Mouse (Mus musculus): Measurements from ENCODE around the gene Tpsb2. TPM values are rescaled to one million over a fixed set of nuclear protein-coding genes. Genes with fewer than 3 reads are reported as not detected.

Tpsb2 gene
- polyA plus RNA-seq, 1 experiment from 2014 or later = 0.20 TPM

- ATAC-seq (ENCODE audit: low FRiP score, low TSS enrichment) (no peak), DNase-seq (peak; percentile 43)
- Histone ChIP-seq H3K9ac (replicated peaks; ENCODE audit: low read length) (no peak overlapping the region), H3K27me3 (ENCODE audit: control insufficient read depth, insufficient read depth, low read length) (no peaks in the 10 kb centered on the region), H3K4me1 (ENCODE audit: control insufficient read depth, insufficient read depth, low read length) (peaks cover 39% of the 10 kb centered on the region), H3K4me2 (ENCODE audit: low read length) (no peak overlapping the region), H3K4me3 (replicated peaks; ENCODE audit: low read depth, low read length) (no peak overlapping the region), H3K36me3 (ENCODE audit: control insufficient read depth, insufficient read depth, low read length) (0 out of 2 replicates have a peak, but pooled peaks cover 5% of the 10 kb centered on the region), H3K9me3 (ENCODE audit: control insufficient read depth, low read length) (no peaks in the 10 kb centered on the region), H3K27ac (replicated peaks; ENCODE audit: low read depth, low read length) (no peak overlapping the region)
- WGBS = 13% methylated on average over 7 of the region's 7 CpGs
Measured at GRCm38 (mm10) chr17:25400443-25400842, 34.3 kb downstream of the Tpsb2 start.

DNA sequence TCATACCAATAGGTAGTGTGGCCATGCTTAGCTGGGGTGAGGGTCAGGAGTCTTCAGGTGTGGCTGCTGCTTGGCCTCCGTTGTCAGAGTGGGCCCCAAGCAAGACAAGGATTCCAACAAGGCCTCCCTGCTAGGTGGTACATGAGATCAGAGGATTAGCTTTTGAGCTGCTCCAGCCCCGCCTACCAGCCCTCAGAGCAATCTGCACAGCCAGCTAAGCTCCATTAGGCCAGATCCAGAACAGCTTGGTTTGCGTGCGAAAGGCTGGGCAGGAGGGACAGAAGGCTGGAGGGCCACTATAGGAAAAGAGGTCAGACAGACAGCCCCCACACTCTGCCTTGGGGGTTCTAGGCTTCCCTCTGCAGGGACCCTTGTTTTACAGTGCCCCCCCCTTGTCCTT, 35.4 kb downstream of the Tpsb2 start:
- H3K9ac ChIP-seq (replicated peaks; ENCODE audit: low read length) = no peak overlapping the region
- H3K27ac ChIP-seq (replicated peaks; ENCODE audit: low read depth, low read length) = no peak overlapping the region
- peaks cover 49% of the 10 kb centered on the region for H3K4me1 ChIP-seq (ENCODE audit: control insufficient read depth, insufficient read depth, low read length)
- no peaks in the 10 kb centered on the region for H3K27me3 ChIP-seq (ENCODE audit: control insufficient read depth, insufficient read depth, low read length)
- H3K9me3 ChIP-seq (ENCODE audit: control insufficient read depth, low read length) = no peaks in the 10 kb centered on the region
- ATAC-seq (ENCODE audit: low FRiP score, low TSS enrichment) (no peak), DNase-seq (peak; percentile 45)
- WGBS = 14% methylated on average over 4 of the region's 4 CpGs
- H3K4me2 ChIP-seq (ENCODE audit: low read length) = no peak overlapping the region
- H3K36me3 ChIP-seq (ENCODE audit: control insufficient read depth, insufficient read depth, low read length) = 0 out of 2 replicates have a peak, but pooled peaks cover 5% of the 10 kb centered on the region
- H3K4me3 ChIP-seq (replicated peaks; ENCODE audit: low read depth, low read length) = no peak overlapping the region

DNA sequence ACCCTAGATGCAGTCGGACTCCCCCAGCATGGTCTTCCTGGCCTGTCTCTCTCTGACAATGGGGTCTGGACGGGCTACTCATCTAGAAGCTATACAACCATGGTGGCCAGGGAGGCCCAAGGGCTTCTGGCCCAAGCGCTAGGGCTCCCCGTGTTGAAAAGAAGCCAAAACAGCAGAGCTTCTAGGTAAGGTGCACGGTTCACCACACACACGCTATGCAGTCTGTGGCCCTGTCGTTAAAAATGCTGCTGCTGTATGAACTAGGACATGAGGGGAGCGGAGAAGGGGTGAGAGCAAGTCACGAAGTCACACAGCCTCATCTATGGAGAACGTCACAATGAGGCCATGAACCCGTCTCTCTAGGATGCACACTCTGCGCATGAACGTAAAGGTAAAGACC, 36.1 kb downstream of the Tpsb2 start:
- no peak overlapping the region for H3K4me3 ChIP-seq (replicated peaks; ENCODE audit: low read depth, low read length)
- H3K9me3 ChIP-seq (ENCODE audit: control insufficient read depth, low read length) = no peaks in the 10 kb centered on the region
- no peak for ATAC-seq (ENCODE audit: low FRiP score, low TSS enrichment)
- H3K36me3 ChIP-seq (ENCODE audit: control insufficient read depth, insufficient read depth, low read length) = no peaks in the 10 kb centered on the region
- DNase-seq = no peak
- no peak overlapping the region for H3K9ac ChIP-seq (replicated peaks; ENCODE audit: low read length)
- H3K27me3 ChIP-seq (ENCODE audit: control insufficient read depth, insufficient read depth, low read length) = no peaks in the 10 kb centered on the region
- peaks cover 56% of the 10 kb centered on the region for H3K4me1 ChIP-seq (ENCODE audit: control insufficient read depth, insufficient read depth, low read length)
- no peak overlapping the region for H3K27ac ChIP-seq (replicated peaks; ENCODE audit: low read depth, low read length)
- no peak overlapping the region for H3K4me2 ChIP-seq (ENCODE audit: low read length)
- 76% methylated on average over 13 of the region's 13 CpGs for WGBS

- Histone ChIP-seq H3K27ac (replicated peaks; ENCODE audit: low read depth, low read length) (peak overlapping the region; percentile 78), H3K9ac (replicated peaks; ENCODE audit: low read length) (no peak overlapping the region), H3K27me3 (ENCODE audit: control insufficient read depth, insufficient read depth, low read length) (no peaks in the 10 kb centered on the region), H3K36me3 (ENCODE audit: control insufficient read depth, insufficient read depth, low read length) (no peaks in the 10 kb centered on the region), H3K4me1 (ENCODE audit: control insufficient read depth, insufficient read depth, low read length) (peaks cover 66% of the 10 kb centered on the region), H3K9me3 (ENCODE audit: control insufficient read depth, low read length) (no peaks in the 10 kb centered on the region), H3K4me3 (replicated peaks; ENCODE audit: low read depth, low read length) (no peak overlapping the region), H3K4me2 (ENCODE audit: low read length) (peak overlapping the region; percentile 24; the same call in 1 of the 2 replicates)
- 17% methylated on average over 3 of the region's 3 CpGs for WGBS
- DNase-seq (peak; percentile 81), ATAC-seq (ENCODE audit: low FRiP score, low TSS enrichment) (peak; percentile 47; the same call in 1 of the 2 replicates)
Measured at GRCm38 (mm10) chr17:25404190-25404589, 38.1 kb downstream of the Tpsb2 start.

DNA sequence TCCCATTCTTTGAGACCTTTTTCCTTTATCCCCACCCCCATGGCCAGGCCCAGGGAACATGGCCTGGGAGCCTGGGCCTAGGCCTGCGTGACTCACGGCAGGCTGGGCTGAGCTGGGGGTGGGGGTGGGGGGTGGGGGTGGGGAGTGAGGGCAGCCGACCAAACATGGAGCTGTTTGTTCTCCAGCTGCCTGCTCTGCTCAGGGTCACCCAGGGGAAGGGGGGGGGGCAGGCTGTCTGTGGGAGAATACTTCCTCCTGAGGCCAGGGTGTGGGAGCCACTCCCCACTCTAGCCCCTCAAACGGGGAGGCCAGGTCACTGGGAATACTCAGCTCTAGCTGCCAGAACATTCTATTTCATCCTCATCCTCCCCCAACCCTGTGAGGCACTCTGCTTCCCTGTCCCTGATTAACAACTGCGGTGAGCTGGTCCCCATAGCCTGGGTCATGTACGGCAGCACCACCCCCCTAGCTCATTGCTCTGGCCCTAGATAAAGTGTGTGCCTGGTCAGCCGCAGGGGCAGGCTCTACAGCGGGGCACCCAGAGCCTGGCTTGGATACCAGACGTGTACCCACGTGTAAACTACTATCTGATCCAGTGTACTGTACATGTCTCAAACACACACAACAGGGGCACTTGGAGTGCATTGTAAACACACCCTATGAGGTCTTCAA, 39.3 kb downstream of the Tpsb2 start:
- H3K9me3 ChIP-seq (ENCODE audit: control insufficient read depth, low read length) = no peaks in the 10 kb centered on the region
- peaks cover 64% of the 10 kb centered on the region for H3K4me1 ChIP-seq (ENCODE audit: control insufficient read depth, insufficient read depth, low read length)
- no peaks in the 10 kb centered on the region for H3K36me3 ChIP-seq (ENCODE audit: control insufficient read depth, insufficient read depth, low read length)
- H3K4me2 ChIP-seq (ENCODE audit: low read length) = no peak overlapping the region
- no peak overlapping the region for H3K4me3 ChIP-seq (replicated peaks; ENCODE audit: low read depth, low read length)
- H3K27ac ChIP-seq (replicated peaks; ENCODE audit: low read depth, low read length) = peak overlapping the region; percentile 78
- H3K27me3 ChIP-seq (ENCODE audit: control insufficient read depth, insufficient read depth, low read length) = no peaks in the 10 kb centered on the region
- H3K9ac ChIP-seq (replicated peaks; ENCODE audit: low read length) = peak overlapping the region; percentile 9; the same call in 1 of the 2 replicates
- no peak for DNase-seq
- peak; percentile 21; the same call in 1 of the 2 replicates for ATAC-seq (ENCODE audit: low FRiP score, low TSS enrichment)
- 5% methylated on average over 10 of the region's 10 CpGs for WGBS

GRCm38 (mm10) chr17:25406011-25406441, 39.9 kb downstream of the Tpsb2 start:
- no peaks in the 10 kb centered on the region for H3K36me3 ChIP-seq (ENCODE audit: control insufficient read depth, insufficient read depth, low read length)
- H3K27ac ChIP-seq (replicated peaks; ENCODE audit: low read depth, low read length) = peak overlapping the region; percentile 78
- no peak overlapping the region for H3K4me2 ChIP-seq (ENCODE audit: low read length)
- DNase-seq (no peak), ATAC-seq (ENCODE audit: low FRiP score, low TSS enrichment) (no peak)
- H3K9ac ChIP-seq (replicated peaks; ENCODE audit: low read length) = no peak overlapping the region; the same call in 1 of the 2 replicates
- H3K27me3 ChIP-seq (ENCODE audit: control insufficient read depth, insufficient read depth, low read length) = no peaks in the 10 kb centered on the region
- no peaks in the 10 kb centered on the region for H3K9me3 ChIP-seq (ENCODE audit: control insufficient read depth, low read length)
- peaks cover 68% of the 10 kb centered on the region for H3K4me1 ChIP-seq (ENCODE audit: control insufficient read depth, insufficient read depth, low read length)
- 6% methylated on average over 6 of the region's 6 CpGs for WGBS
- H3K4me3 ChIP-seq (replicated peaks; ENCODE audit: low read depth, low read length) = no peak overlapping the region

GRCm38 (mm10) chr17:25407352-25407751, 41.2 kb downstream of the Tpsb2 start:
- no peak for ATAC-seq (ENCODE audit: low FRiP score, low TSS enrichment)
- Histone ChIP-seq H3K4me1 (ENCODE audit: control insufficient read depth, insufficient read depth, low read length) (peaks cover 63% of the 10 kb centered on the region), H3K27ac (replicated peaks; ENCODE audit: low read depth, low read length) (peak overlapping the region; percentile 52), H3K4me2 (ENCODE audit: low read length) (no peak overlapping the region), H3K36me3 (ENCODE audit: control insufficient read depth, insufficient read depth, low read length) (no peaks in the 10 kb centered on the region), H3K9ac (replicated peaks; ENCODE audit: low read length) (0 out of 2 replicates have a peak overlapping the region, but pooled peaks have one; percentile 26), H3K9me3 (ENCODE audit: control insufficient read depth, low read length) (no peaks in the 10 kb centered on the region), H3K27me3 (ENCODE audit: control insufficient read depth, insufficient read depth, low read length) (no peaks in the 10 kb centered on the region), H3K4me3 (replicated peaks; ENCODE audit: low read depth, low read length) (no peak overlapping the region)
- peak; percentile 63 for DNase-seq
- 54% methylated on average over 4 of the region's 4 CpGs for WGBS

DNA sequence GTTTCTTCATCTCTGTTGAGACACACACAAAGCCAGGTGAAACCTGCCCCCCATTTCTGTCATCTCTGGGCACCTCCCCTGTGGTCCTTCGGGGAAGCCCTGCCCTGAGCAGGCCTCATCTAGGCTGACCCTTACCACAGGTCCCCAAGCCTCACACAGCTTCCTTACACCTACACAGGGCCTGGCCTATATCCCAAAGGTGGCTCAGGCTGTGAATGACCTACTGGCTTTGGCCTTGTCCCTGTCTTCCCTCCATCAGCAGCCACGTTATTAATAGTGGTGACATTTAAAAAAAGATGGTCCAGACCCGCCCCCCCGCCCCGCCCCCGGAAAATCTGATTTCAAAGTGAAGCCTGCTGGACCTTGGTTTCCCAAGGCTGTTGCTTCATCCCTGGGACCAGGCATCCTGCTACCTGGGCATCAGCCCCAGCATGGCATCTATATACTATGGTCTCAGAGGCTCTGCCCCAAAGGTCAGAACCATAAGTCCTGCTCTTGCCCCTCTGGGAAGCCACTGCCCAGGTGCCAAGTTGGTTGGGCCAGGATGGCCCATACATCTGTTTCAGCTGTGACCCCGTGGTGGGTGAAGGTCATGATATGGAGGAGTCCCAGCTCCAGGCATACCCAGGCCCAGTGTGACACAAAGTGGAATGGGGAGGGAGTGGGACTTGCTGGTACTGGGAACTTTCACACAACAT, 42.3 kb downstream of the Tpsb2 start:
- Histone ChIP-seq H3K9me3 (ENCODE audit: control insufficient read depth, low read length) (no peaks in the 10 kb centered on the region), H3K36me3 (ENCODE audit: control insufficient read depth, insufficient read depth, low read length) (no peaks in the 10 kb centered on the region), H3K4me2 (ENCODE audit: low read length) (no peak overlapping the region), H3K9ac (replicated peaks; ENCODE audit: low read length) (no peak overlapping the region), H3K27ac (replicated peaks; ENCODE audit: low read depth, low read length) (no peak overlapping the region), H3K4me1 (ENCODE audit: control insufficient read depth, insufficient read depth, low read length) (peaks cover 63% of the 10 kb centered on the region), H3K27me3 (ENCODE audit: control insufficient read depth, insufficient read depth, low read length) (no peaks in the 10 kb centered on the region), H3K4me3 (replicated peaks; ENCODE audit: low read depth, low read length) (no peak overlapping the region)
- ATAC-seq (ENCODE audit: low FRiP score, low TSS enrichment) (no peak), DNase-seq (no peak)
- WGBS = 86% methylated on average over 7 of the region's 7 CpGs
